Mouse (Mus musculus) CH12.LX (cell line): ENCODE results near the gene Tmx4. TPM values are rescaled to one million over a fixed set of nuclear protein-coding genes. Genes with fewer than 3 reads are reported as not detected.

Experiments
- DNase-seq: peaks from one replicate; pipeline ENCODE4 v3.0.0-alpha.2; 2013; ENCODE audit errors: extremely low read depth
- H3K27ac ChIP-seq: 2 replicates; pipeline ENCODE4 v1.5.1; 2012; ENCODE audit warnings: low read depth, mild to moderate bottlenecking, control low read depth, moderate library complexity; ENCODE audit not compliant: insufficient read depth
- H3K27me3 ChIP-seq: replicated peaks from 2 replicates; pipeline ENCODE3; 2012; ENCODE audit warnings: inconsistent platforms
- H3K36me3 ChIP-seq, 2 experiments: replicated peaks in 1 of 2; 2 replicates each; pipeline versions ENCODE3 to v1.6.1; 2012; ENCODE audit warnings: inconsistent platforms in 1 of 2, low read length in 1 of 2, mild to moderate bottlenecking in 1 of 2, mixed read lengths in 1 of 2, moderate library complexity in 1 of 2; ENCODE audit not compliant: control insufficient read depth in 1 of 2, insufficient read depth in 1 of 2
- H3K4me1 ChIP-seq, 2 experiments: 2 replicates each; pipeline ENCODE4 v1.6.1; 2012; ENCODE audit warnings: inconsistent platforms in 1 of 2, moderate library complexity in 1 of 2; ENCODE audit not compliant: insufficient read depth in 2 of 2, control insufficient read depth in 1 of 2
- H3K4me2 ChIP-seq: 2 replicates; pipeline ENCODE4 v1.6.1; 2012; ENCODE audit warnings: low read depth, mild to moderate bottlenecking, control low read depth; ENCODE audit not compliant: poor library complexity, insufficient read depth, severe bottlenecking
- H3K4me3 ChIP-seq, 3 experiments: fragments of 150-350 bp in 1 of 3; sonication (generic) in 1 of 3; replicated peaks in 1 of 3; 2 replicates each; pipeline versions ENCODE3 to v1.5.1; 2011 to 2012; ENCODE audit warnings: low read depth in 2 of 3, low read length in 2 of 3, mild to moderate bottlenecking in 2 of 3, moderate library complexity in 2 of 3, control low read depth in 1 of 3, improper control_type of control experiment in 1 of 3, inconsistent platforms in 1 of 3, mixed read lengths in 1 of 3; ENCODE audit not compliant: poor library complexity in 1 of 3
- H3K79me2 ChIP-seq: replicated peaks from 2 replicates; pipeline ENCODE4 v1.6.1; 2012; ENCODE audit warnings: mild to moderate bottlenecking, moderate library complexity; ENCODE audit not compliant: control insufficient read depth, poor library complexity, insufficient read depth, severe bottlenecking; ENCODE audit errors: extremely low read depth
- H3K9ac ChIP-seq: 2 replicates; pipeline ENCODE4 v1.6.1; 2012; ENCODE audit warnings: low read depth, mild to moderate bottlenecking, control low read depth, moderate library complexity; ENCODE audit not compliant: insufficient read depth
- H3K9me3 ChIP-seq: replicated peaks from 2 replicates; pipeline ENCODE3; 2012; ENCODE audit warnings: low read length, inconsistent platforms, mixed read lengths
- BHLHE40 ChIP-seq: IDR thresholded peaks from 2 replicates; pipeline ENCODE4 v1.6.1; 2011; ENCODE audit warnings: mild to moderate bottlenecking, low read depth, low read length, improper control_type of control experiment
- CHD1 ChIP-seq: IDR thresholded peaks from 2 replicates; pipeline ENCODE4 v1.6.1; 2012; ENCODE audit warnings: low read depth, low read length, improper control_type of control experiment, inconsistent platforms
- CHD2 ChIP-seq: IDR thresholded peaks from 2 replicates; pipeline ENCODE4 v1.6.1; 2011; ENCODE audit warnings: low read length, improper control_type of control experiment
- CTCF ChIP-seq, 2 experiments: IDR thresholded peaks in 1 of 2; conservative IDR thresholded peaks in 1 of 2; 2 replicates each; pipeline ENCODE4 v1.5.1; 2011 to 2012; ENCODE audit warnings: low read depth in 2 of 2, low read length in 2 of 2, improper control_type of control experiment in 1 of 2, inconsistent platforms in 1 of 2, mild to moderate bottlenecking in 1 of 2, moderate library complexity in 1 of 2
- ETS1 ChIP-seq: conservative IDR thresholded peaks from 2 replicates; pipeline ENCODE4 v1.6.1; 2012; ENCODE audit warnings: low read depth, mild to moderate bottlenecking, inconsistent platforms, low read length, improper control_type of control experiment, moderate library complexity
- GABPA ChIP-seq: IDR thresholded peaks from 2 replicates; pipeline ENCODE4 v1.6.1; 2012; ENCODE audit warnings: low read depth, low read length, improper control_type of control experiment, inconsistent platforms; ENCODE audit not compliant: insufficient replicate concordance
- JUND ChIP-seq: conservative IDR thresholded peaks from 2 replicates; pipeline ENCODE4 v1.6.1; 2011; ENCODE audit warnings: low read depth, low read length, improper control_type of control experiment
- MAFK ChIP-seq: IDR thresholded peaks from 2 replicates; pipeline ENCODE4 v1.6.1; 2011; ENCODE audit warnings: low read length, improper control_type of control experiment; ENCODE audit not compliant: insufficient replicate concordance
- MYC ChIP-seq: IDR thresholded peaks from 2 replicates; pipeline ENCODE4 v1.6.1; 2011; ENCODE audit warnings: low read depth, mild to moderate bottlenecking, improper control_type of control experiment, low read length
- NELFE ChIP-seq: IDR thresholded peaks from 2 replicates; pipeline ENCODE4 v1.6.1; 2011; ENCODE audit warnings: low read depth, low read length, improper control_type of control experiment
- POLR2AphosphoS2 ChIP-seq: IDR thresholded peaks from 2 replicates; pipeline ENCODE4 v1.6.1; 2011; ENCODE audit warnings: low read depth, low read length, improper control_type of control experiment
- UBTF ChIP-seq: IDR thresholded peaks from 2 replicates; pipeline ENCODE4 v1.6.1; 2012; ENCODE audit warnings: low read depth, mild to moderate bottlenecking, inconsistent platforms, low read length, improper control_type of control experiment, moderate library complexity
- USF2 ChIP-seq: conservative IDR thresholded peaks from 2 replicates; pipeline ENCODE4 v1.6.1; 2011; ENCODE audit warnings: low read depth, low read length, improper control_type of control experiment
- ZC3H11A ChIP-seq: IDR thresholded peaks from 2 replicates; pipeline ENCODE4 v1.6.1; 2012; ENCODE audit warnings: low read depth, mild to moderate bottlenecking, inconsistent platforms, low read length, improper control_type of control experiment
- ZKSCAN1 ChIP-seq: IDR thresholded peaks from 2 replicates; pipeline ENCODE4 v1.6.1; 2012; ENCODE audit warnings: low read depth, inconsistent platforms, low read length, improper control_type of control experiment, borderline replicate concordance
- dilution Hi-C: fragments of 300-500 bp; cut with MboI; formaldehyde crosslinking; loops from 2 replicates; pipeline ENCODE4 v1.14.3; 2020; ENCODE audit warnings: low sequenced_read_pairs; ENCODE audit not compliant: extremely low pct_unique_long_range_greater_than_20kb, extremely low pct_ligation_motif_present
- in situ Hi-C: fragments of 300-500 bp; cut with MboI; formaldehyde crosslinking; loops from 3 replicates; pipeline ENCODE4 v1.14.3; 2019; ENCODE audit warnings: low sequenced_read_pairs, low pct_ligation_motif_present, low pct_unique_long_range_greater_than_20kb, mixed read lengths
- polyA plus RNA-seq: library from polyadenylated mRNA; unstranded; fragments of >175 nt; gene quantifications from 2 replicates; pipeline ENCODE4 v1.2.1, GENCODE M21; 2012; ENCODE audit warnings: low read depth; ENCODE audit not compliant: insufficient read length
- total RNA-seq, 2 experiments: library from RNA; depleted of rRNA; stranded (reverse); fragments of 300-350 nt in 1 of 2; fragments of >200 nt in 1 of 2; gene quantifications; 2 replicates each; pipeline ENCODE4 v1.2.3; 2012 to 2014

Tmx4 gene
- total and polyA plus RNA-seq, 3 experiments, result 5.8 to 10.4 (median 9.7) TPM

DNA sequence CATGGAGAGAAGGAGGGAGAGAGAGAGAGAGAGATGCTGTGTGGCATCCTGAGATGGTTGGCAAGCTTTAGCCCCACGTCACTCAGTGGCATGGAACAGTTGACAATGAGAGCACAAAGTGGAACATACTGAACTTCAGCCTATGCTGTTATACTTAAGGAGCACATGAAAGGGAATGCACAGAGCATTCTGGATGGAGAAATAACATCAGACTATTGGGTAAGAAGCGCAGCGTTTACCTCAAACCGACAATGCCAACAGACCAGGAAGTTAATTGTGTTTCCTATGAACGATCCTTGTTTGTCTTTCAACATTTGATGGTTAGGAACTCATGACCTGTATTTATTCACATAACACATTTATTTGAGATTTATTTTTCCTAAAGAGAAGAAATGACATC lies 8.8 kb upstream of the Tmx4 start:
- Histone ChIP-seq H3K79me2 (no peaks in the 10 kb centered on the region), H3K27ac (no peak overlapping the region), H3K9ac (no peak overlapping the region), H3K4me2 (no peak overlapping the region), H3K27me3 (no peaks in the 10 kb centered on the region), H3K4me1 (no peaks in the 10 kb centered on the region), H3K9me3 (peaks cover 2% of the 10 kb centered on the region), H3K4me3 (no peak overlapping the region), H3K36me3 (no peaks in the 10 kb centered on the region)
- dilution Hi-C loops, result no loop called here
- DNase-seq, result no peak
- in situ Hi-C loops, result no loop called here
- no peak for TF ChIP-seq ZC3H11A
- TF ChIP-seq POLR2AphosphoS2, result no peak
- no peak for TF ChIP-seq GABPA
- TF ChIP-seq NELFE, result no peak
- no peak for TF ChIP-seq CHD1
- no peak for TF ChIP-seq JUND
- TF ChIP-seq ZKSCAN1, result no peak
- TF ChIP-seq MYC, result no peak
- TF ChIP-seq MAFK, result no peak

DNA sequence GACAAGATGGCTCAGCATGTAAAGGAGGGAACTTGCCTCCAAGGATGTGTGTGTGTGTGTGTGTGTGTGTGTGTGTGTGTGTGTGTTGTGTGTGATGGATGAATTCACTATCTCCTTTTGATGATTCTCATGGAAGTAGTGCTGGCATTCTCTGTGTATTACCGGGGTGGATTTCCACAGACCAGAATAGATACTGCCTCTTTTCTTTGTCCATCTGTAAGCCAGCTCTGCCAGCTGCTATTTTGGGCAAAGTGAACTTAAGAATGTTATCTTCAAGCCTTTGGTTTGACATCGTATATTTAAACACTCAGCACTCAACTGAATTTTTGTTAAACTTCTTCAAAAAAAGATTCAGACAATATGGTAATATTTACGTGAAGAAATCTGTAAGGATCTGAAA lies 5.1 kb upstream of the Tmx4 start:
- dilution Hi-C loops, result no loop called here
- no peak for DNase-seq
- Histone ChIP-seq H3K9me3 (peaks cover 2% of the 10 kb centered on the region), H3K27me3 (no peaks in the 10 kb centered on the region), H3K9ac (no peak overlapping the region), H3K4me3 (no peak overlapping the region), H3K36me3 (no peaks in the 10 kb centered on the region)
- no peak for TF ChIP-seq UBTF
- no peak for TF ChIP-seq ETS1
- no peak for TF ChIP-seq BHLHE40
- no peak for TF ChIP-seq CTCF (conservative IDR thresholded peaks at IDR 0.05 in 1 of 2, IDR thresholded peaks at IDR 0.05 in 1 of 2; ENCODE audit: low read depth in 2 of 2, low read length in 2 of 2)
- TF ChIP-seq, all 38 proteins: peak for 0
- Histone ChIP-seq H3K79me2 (no peaks in the 10 kb centered on the region), H3K4me1 (peaks cover 0 to 14% of the 10 kb centered on the region in 2 experiments; a peak in 3 of 4 replicates), H3K4me2 (no peak overlapping the region), H3K27ac (no peak overlapping the region)
- in situ Hi-C loops, result no loop called here

DNA sequence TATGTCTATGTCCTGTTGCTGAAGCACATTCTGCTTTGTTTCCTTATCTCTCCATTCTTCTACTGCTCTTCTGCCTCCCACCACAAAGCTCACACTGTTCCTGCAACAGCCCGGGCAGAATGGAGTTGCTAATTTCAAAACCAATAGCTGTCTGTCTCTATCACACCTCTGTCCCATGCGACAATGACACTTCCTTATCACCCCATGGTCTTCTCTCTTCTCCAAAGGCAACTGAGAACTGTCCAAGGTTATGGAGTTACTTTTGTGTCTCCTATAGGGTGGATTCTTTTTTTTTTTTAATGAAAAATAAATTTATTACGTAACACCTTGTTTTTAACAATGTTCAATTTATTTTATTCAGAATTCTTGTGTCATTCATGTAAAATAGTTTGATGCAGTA lies 1.8 kb upstream of the Tmx4 start:
- H3K36me3 ChIP-seq, result peaks cover 0 to 2% of the 10 kb centered on the region in 2 experiments
- no peak for DNase-seq
- H3K27ac ChIP-seq, result no peak overlapping the region
- no peak overlapping the region for H3K4me3 ChIP-seq
- peaks cover 3% of the 10 kb centered on the region; the same call in 1 of the 2 replicates for H3K79me2 ChIP-seq
- no peaks in the 10 kb centered on the region for H3K27me3 ChIP-seq
- peaks cover 2 to 24% of the 10 kb centered on the region in 2 experiments for H3K4me1 ChIP-seq
- TF ChIP-seq CHD2 (no peak), USF2 (no peak), JUND (no peak)
- peaks cover 2% of the 10 kb centered on the region for H3K9me3 ChIP-seq
- in situ Hi-C loops (no loop called here), dilution Hi-C loops (no loop called here)
- no peak overlapping the region for H3K4me2 ChIP-seq
- no peak overlapping the region for H3K9ac ChIP-seq
